Mouse (Mus musculus): ENCODE data around the gene Fhdc1. TPM values are rescaled to one million over a fixed set of nuclear protein-coding genes. Genes with fewer than 3 reads are reported as not detected.
A peak's percentile ranks its signal among the peaks of the same experiment; 100 is the strongest.

The Fhdc1 gene
- 10.5 and 13.5 TPM in 2 replicates for polyA plus RNA-seq (2012; rRNA removed)

DNA sequence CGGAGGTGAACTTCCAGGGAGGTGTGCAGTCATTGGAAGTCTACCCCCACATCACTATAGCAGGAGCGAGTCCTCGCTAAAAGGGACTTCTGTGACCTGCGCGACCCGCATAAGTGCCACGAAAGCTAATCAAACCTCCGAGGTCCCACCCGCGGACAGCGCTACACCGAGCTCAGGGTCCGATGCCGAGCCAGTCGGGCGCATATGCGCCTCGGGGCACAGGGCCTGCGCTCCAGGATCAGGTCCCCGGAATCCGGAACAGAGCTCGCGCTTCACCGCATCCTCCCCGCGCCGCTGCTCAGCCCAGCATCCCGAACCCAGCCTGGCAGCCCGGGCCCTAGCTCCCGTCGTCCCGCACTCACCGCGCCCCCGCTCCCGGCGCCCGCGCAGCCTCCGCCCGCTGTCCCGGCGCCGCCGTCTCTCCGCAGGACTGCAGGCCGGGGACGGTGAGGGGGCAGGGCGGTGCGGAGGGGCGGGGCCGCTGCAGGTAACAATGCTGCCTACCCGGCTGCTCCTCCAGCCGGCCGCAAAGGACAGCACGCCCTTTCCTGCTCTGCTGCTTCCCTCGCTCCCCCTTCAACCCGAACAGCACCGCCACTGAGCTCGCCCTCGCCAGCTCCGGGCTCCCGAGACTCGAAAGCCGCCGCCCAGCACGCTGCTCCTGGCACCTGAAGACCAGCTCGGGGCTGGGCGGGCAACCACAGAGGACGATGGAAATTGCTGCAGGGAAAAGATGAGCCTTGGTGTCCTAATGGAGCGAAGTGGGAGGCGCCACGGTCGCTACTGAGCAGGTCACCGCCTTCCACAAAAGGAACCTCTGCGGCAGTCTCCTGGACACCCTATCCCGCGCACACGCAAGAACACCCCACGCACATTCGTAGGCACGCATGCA, at the start of gene Fhdc1:
Gene Fhdc1 (minus strand): TSS at position 424 of the 892 bp plus-strand sequence.
- peak; percentile 74 for DNase-seq (ENCODE audit: low spot score)

DNA sequence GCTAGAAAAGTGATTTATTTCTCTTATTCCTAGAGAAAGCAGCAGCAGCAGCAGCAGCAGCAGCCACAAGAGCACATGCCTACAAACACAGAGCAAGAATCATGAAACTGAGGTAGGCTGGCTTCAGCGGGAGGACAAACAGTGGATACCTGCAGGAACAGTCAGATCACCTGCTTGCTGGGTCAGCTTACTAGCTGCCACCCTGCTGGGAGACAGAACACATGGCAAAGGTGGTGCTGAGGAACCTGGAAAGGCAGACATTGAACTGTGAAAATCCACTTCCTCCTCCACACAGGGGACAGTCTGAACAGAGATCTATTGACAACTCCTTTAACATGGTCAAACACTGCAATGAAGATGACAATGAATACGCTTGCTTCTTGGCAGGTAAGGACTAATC, 48.8 kb upstream of the Fhdc1 start:
- DNase-seq (ENCODE audit: low spot score): no peak

DNA sequence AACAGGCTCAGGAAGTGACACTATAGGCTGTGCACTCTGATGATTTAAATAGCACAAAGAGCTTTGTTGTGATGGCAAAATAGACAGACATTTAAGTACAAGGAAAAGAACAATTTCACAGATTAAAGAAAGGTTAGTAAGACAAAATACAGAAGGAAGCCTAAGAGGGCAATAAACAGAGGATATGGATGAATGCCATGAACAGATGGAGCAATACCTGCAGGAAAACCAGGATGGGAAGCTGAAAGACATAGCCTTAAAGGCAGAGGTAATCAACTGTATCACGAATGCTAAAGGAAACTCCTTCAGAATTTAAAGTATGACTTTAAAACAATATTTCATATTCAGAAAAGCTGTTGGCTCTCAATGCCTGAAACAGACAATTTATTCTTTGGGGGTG, 44.7 kb upstream of the Fhdc1 start:
- no peak for DNase-seq (ENCODE audit: low spot score)

DNA sequence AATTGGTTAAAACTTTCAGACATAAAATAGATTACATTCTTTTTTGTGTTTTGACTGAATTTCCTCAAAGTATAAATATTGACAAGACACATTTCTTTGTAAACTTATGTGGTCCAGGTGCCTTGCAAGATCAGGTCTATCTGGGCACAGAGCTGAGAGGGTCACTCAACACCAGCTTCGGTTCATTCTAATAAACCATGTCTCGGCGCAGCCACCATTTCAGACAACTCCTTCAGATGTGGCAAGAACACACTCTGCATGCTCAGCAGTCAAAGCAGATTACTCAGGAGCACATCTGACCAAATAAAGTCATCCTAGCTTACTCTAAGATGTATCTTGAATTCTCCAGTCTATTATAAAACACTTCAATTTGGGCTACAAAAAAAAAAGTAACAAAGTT, 35.9 kb upstream of the Fhdc1 start:
- DNase-seq (ENCODE audit: low spot score): no peak

DNA sequence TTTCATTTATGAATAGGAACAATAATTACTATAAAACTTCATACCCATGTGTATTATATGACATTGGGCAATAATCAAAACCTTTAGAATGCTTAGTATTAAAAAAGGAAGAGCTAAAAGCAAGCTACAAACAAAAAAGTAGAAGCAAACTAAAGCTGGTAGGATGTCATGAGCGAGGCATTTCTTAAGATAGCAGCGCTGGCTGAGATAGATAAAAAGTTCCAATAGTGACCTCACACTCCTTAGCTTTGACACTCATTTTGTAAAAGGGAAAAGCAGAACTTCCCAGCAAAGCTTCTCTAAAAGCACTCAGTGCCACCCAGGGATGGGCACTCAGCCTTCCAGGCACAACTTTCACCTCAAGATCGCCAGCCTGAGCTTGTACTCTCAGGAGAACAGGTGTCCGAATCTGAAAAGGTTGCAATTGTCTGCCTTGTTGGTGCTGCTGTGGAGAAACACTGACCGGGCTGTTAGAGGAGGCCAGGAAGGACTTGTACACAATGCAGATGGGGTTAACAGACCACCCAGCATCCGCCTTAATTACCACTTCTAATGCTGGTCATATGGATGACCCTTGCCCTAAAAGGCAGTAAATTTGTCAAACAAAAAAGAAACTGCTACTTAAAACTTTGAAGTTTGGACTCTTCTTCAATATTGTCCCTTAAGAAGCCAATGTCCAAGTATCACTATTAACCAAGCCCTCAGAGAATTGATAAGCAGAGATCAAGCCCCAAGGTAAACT, 32.7 kb upstream of the Fhdc1 start:
- no peak for DNase-seq (ENCODE audit: low spot score)

DNA sequence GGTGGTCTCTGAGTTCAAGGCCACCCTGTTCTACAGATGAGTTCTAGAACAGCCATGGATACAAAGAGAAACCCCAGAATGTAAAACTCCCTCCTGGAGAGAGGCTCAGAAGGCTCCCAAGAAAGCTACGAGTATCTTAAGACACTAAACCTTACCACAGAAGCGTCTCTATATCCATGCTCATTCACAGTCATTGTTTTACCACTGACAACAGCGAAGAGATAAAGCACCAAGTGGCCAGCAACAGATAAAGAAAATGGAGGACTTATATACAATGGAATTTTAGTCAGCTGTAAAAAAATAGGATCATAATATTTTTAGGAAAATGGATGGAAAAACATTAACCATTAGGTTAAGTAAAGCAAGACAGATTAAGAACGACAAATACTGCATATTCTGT, 25.0 kb upstream of the Fhdc1 start:
- DNase-seq (ENCODE audit: low spot score): no peak

DNA sequence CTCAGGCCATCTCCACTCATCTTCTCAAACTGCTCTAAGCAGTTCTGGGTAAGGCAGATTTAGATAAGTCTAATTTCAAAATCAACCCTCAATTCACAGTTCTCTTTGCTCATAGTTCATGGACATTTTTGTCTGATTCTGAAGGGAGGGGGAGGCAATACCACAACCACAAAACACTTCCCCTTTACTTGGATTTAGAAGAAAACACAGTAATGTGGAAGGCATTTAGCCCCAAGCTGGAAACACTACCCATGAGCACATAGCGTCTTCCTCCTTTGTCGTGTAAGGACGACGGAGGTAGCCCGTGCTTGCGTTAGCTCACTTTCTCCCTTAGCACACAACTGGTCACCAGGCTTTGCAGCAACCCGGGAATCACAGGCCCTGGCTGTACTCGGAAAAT, 24.1 kb upstream of the Fhdc1 start:
- no peak for DNase-seq (ENCODE audit: low spot score)

DNA sequence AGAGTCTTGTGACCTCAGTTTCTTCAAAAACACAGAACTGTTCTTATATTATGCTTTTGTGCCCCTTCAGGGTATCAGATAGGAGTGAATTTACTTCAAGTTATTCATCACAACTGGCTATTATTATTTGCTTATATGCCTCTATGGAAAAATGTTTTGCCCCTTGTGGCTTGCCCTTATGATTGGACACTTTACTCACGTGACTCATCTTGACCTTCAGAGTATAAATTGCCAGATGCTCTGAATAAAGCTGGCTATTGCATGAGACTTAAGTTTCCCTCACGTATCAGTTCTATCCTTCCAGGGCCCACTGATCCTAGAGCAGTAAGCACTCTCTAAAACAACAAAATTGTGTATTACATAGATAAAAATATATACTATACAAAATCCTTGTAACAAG, 21.9 kb upstream of the Fhdc1 start:
- no peak for DNase-seq (ENCODE audit: low spot score)

DNA sequence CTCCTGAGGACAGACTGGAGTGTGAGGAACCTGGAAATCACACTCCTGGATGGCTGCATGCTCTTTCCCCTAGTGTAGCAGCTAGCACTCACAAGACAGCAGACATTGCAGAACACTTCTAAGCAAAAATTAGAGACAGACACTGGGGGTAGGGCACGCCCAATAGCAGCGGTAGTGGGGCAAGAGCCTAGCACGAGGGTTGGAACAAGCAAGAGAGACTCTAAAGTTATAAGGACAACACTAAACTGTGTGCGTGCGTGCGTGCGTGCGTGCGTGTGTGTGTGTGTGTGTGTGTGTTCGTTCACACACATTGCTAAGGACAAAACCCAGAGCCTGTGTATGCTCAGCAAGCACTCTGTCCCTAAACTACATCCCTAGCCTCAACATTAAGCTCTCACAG, 20.3 kb upstream of the Fhdc1 start:
- DNase-seq (ENCODE audit: low spot score): no peak

DNA sequence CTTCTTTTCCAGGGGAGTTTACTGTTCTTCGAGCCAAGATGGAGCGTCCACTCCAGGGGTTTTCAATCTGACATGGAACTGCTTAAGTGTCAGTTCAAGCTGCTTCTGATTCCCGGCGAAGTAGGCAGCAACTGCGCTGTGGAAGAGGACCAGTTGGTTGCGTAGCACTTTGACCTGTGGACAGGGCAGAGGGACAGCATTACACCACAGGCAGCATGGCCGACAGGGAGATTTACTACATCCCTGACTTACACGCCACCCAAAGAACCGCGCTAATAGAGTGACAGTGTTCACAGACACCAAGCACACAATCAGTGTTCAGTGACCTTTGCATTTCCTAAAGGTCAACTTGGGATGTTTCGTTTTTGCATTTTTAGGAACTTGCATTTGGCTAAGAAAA, 17.5 kb upstream of the Fhdc1 start:
- no peak for DNase-seq (ENCODE audit: low spot score)

DNA sequence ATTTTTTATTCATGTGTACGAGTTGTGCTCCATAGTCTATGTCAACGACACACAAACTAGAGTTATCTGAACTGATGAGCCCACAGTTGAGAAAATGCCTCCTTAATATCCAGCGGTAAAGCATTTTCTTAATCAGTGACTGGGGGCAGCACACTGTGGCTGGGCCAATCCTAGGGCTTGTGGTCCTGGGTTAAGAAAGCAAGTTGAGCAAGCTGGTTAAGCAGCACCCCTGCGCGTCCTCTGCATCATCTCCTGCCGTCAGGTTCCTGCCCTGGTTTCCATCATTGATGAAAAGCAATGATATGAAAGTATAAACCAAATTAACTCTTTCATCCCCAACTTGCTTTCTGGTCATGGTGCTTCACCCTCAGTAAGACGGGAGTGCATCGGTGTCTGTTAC, 12.4 kb upstream of the Fhdc1 start:
- DNase-seq (ENCODE audit: low spot score): no peak

DNA sequence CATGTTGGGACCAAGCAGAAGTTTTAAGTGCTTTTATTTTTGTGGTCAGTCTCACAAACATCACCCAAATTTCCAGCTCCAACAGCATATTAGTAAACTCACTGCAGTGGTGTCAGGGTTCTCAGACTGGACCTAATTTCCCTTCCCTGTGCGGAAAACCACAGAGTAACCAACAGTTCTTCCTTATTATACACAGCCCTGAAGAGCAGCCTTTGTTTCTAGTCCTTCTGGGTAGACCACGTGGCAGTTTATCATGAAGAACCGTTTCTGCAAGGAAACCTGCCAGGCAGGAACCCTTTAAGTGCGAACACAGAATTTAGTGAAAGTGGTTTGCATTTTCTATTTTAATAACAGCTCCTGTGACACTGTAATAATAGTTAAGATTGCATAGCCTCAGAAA, 11.9 kb upstream of the Fhdc1 start:
- no peak for DNase-seq (ENCODE audit: low spot score)

DNA sequence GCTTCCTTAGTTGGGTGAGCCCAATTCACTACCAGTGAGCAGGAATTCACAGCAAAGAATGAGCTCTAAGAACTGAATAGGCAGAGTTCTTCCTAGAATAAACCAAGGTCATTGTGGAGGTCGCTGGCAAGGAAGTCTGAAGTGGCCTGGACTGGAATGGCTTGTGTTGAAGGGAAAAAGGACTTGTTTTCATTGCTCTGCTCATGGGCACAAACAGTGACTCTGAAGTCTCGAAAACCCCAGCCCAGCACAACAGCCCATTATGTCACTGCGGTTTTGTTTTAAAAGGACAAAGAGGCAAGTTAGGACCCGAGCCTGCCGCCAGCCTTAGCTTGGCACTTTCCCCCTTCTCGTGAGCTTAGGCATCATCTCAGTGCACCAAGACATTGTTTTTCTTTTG, 8.5 kb upstream of the Fhdc1 start:
- DNase-seq (ENCODE audit: low spot score): no peak

DNA sequence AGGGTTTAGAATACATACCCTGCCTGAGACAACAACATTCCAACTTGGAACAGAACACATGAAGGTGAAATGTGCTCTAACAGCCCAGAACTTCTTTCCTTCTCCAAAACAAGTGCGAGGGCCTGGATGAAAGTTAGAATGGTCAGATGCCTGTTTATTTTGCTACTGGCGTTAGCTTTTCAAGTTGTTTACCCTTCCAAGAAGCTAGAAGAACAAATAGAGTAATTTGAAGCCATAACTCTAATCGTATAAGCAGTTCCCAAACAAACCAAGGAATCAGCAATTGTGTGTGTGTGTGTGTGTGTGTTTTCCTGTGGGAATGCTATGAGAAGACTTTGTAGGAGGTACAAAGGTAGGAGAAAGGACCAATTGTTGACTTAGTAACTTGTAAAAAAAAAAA, 4.7 kb upstream of the Fhdc1 start:
- DNase-seq (ENCODE audit: low spot score): no peak

DNA sequence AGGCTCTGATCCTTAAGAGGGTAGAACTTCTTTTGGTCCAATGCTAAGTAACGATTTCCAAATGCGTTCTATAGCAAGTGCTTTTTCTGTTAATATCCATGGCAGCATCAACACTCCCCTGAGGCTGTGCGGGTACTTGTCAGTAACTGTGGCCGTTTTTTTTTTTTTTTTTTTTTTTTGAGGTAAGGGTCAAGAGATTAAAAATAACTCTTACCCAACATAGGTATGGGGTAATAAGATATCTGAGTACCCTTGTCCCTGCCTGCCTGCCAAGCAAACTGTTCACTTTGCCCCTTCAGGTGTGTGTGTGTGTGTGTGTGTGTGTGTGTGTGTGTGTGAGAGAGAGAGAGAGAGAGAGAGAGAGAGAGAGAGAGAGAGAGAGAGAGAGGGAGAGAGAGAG, 4.1 kb upstream of the Fhdc1 start:
- DNase-seq (ENCODE audit: low spot score): no peak

DNA sequence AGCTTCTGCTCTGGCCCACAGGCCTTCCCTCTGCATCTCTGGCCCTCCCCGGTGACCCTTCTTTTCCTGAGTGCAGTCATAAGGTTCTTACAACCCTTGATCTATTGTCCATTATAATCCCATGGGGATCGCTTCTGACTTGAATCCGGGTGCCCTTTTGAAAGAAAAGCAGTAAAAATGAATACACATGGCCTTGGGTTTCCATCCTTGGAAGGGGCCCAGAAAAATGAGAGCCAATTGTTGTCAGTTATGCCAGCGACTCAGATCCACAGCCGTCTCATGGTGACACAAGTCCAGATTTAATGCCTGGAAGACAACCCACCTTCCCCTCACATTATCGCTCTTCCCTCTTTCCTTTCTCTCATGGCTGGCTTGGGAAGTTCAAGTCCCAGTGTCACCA, 1.9 kb upstream of the Fhdc1 start:
- no peak for DNase-seq (ENCODE audit: low spot score)

DNA sequence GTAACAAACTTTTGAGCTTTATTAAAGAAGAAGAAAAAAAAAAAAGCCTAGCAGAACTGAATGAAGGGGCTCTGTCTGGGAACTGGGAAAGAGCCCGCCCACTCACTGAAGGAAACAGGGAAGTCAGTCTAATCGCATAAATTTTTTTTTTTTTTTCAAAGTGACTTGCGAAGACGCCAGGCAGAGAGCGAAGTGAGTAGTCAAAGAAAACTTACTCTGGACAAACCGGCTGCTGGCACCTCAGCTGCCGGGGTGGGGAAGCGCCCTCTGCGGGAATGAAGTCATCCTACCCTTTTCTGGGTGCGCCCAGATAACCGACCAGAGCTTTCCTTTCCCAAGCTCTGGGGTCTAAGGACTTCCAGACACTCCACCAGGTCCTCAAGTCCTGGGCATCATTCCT, 875 bp upstream of the Fhdc1 start:
- DNase-seq (ENCODE audit: low spot score): no peak

DNA sequence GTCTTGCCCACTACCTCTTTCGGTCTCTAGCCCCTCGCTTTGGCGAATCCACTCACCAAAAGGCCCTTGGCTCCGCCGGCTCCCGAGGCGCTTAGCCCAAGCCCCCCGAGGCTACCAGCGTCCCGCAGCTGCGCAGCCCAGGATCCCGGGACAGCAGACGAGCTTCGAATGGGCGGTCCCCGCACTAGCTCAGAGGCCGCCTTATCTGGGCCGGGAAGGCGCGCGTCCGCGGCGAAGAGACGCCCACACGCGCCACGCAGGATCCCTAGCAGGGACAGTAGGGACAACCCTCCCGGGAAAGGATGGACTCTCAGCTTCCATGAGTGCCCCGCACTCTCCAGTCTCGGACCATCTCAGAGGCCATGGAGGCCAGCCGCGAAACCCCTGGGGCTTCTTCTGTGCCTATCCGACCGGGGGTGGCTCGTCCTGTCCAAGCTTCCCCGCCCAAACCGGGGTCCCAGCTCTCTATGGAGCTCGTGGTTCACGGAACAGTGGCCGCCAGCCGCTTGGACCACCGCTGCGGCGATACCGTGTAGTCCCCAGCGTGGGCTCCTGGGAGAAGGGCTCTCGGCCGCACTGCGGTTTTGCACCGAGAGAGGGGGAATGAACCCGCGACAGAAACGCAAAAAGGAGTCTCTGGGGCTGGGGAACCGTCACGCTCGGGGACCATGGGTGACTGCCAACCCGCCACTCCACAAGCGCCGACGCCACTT, 780 bp downstream of the Fhdc1 start:
- DNase-seq (ENCODE audit: low spot score): peak; percentile 64

DNA sequence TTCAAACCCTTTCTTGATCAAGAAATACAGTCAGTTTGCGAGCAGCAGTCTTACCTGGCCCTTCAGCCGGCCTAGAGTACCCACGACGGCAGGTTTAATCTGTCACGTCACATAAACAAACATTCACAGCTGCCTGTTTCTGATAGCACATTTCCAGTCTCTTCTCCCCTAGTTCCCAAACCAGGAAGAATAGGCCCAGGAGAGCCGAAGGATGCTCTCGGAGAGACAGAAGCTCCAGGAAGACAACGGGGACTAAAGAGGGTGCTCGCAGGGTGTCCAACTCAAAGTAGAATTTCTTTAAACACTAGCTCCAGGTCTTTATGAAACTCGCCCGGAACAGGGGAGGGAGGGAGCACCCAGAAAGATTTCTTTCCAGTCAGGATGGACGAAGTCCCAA, 1.3 kb downstream of the Fhdc1 start:
- DNase-seq (ENCODE audit: low spot score): no peak

DNA sequence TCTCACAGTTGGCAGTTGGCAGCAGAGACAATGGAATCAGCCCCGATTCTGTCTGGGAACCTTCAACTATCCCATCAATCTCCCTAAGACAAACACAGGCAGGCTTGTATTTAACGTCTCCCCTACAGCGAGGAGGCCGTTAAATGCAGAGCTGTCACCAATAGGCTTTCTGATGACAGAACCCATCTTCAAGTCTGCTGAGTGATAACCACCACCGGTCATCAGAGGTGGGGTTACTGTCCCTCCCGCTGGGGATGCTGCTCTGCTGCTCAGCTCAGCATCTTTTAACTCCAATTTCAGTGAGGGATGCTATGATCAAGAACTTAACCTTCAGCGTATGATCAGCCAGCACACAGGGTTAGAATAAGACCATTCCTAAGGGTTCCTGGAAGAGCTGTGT, 2.0 kb downstream of the Fhdc1 start:
- DNase-seq (ENCODE audit: low spot score): no peak

DNA sequence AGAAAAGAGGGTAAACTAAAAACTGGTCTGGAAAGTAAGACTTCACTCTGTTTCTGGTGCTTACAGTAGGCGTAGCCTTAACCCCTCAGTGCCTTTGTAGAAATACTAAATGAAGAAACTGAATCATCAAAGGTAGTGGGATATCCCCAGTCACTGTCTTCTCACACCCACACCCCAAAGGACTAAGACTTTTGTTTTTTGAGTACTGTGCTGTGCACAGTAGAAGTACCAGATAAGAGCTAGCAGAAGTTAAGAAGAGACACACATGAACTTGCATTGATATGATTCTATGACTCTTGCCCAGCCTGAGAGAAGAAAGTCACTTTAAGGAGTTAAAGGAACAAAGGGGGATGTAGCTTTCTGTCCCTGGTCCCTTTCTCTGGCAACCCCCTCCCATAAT, 2.7 kb downstream of the Fhdc1 start:
- no peak for DNase-seq (ENCODE audit: low spot score)

DNA sequence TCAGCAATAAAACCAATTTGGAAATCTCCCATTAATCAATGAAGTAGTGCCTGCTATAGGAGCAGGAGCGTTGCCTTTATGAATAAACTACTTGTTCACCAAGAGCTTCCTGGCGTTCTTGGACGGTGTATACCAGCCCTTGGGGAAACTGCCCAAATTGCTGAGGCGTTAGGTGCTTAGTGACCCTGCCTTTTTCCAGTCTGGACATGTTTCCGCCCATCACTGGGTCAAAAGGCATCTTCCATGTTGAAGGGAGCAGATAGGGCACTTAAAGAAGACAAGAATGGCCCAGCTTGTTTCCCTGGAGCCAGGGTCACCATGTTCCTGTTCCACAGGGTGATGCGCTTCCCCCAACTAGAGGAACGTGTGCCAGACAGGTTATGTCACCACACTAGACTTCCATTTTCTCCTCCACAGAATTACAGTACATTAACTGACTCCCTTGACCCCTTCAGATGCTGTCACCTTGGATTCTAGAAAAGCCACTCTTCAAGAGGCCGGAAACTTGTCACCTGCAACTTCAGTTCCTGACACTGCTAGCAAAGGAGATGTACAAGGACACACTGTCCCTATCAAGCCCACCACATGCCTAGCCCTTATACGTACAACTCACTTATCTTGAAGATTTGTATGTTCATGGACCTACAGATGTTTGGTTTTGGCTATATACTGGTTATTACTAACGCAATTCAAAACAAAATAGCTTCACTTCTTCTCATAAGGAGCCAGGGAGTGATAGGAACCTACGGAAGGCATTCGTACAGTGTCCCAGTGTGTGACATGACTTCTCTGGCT, 5.1 kb downstream of the Fhdc1 start:
- DNase-seq (ENCODE audit: low spot score): no peak
